Mouse (Mus musculus) Muller cell, postnatal 12 days (primary cell): ENCODE measurements around the gene Cant1.

Source experiments
- DNase-seq: peaks from one replicate; pipeline ENCODE4 v3.0.0-alpha.2; 2015; ENCODE audit errors: inconsistent ontology term

Cant1 gene

GRCm38 (mm10) chr11:118430291-118430885 lies 11.5 kb upstream of the Cant1 start:
- DNase-seq, result peak; percentile 98

GRCm38 (mm10) chr11:118428944-118429709 lies 10.2 kb upstream of the Cant1 start:
- no peak for DNase-seq

GRCm38 (mm10) chr11:118428460-118428868 lies 9.6 kb upstream of the Cant1 start:
- no peak for DNase-seq

GRCm38 (mm10) chr11:118427986-118428385 lies 9.1 kb upstream of the Cant1 start, which contains the start of gene C1qtnf1:
Gene C1qtnf1 (plus strand): TSS chr11:118428203.
- no peak for DNase-seq

GRCm38 (mm10) chr11:118427266-118427779 lies 8.4 kb upstream of the Cant1 start:
- no peak for DNase-seq

- no peak for DNase-seq
These were observed 7.9 kb upstream of the Cant1 start for GRCm38 (mm10) chr11:118426765-118427164.

GRCm38 (mm10) chr11:118424621-118425335 lies 5.9 kb upstream of the Cant1 start:
- no peak for DNase-seq

- peak; percentile 97 for DNase-seq
These were observed 4.5 kb upstream of the Cant1 start for GRCm38 (mm10) chr11:118423266-118423971.

GRCm38 (mm10) chr11:118420261-118420660 lies 1.4 kb upstream of the Cant1 start:
- DNase-seq, result no peak

GRCm38 (mm10) chr11:118418442-118418833 lies 448 bp downstream of the Cant1 start:
- DNase-seq, result no peak

GRCm38 (mm10) chr11:118417496-118417895 lies 1.4 kb downstream of the Cant1 start:
- DNase-seq, result no peak

GRCm38 (mm10) chr11:118416046-118416445 lies 2.8 kb downstream of the Cant1 start:
- peak; percentile 81 for DNase-seq

- no peak for DNase-seq
These were observed 3.3 kb downstream of the Cant1 start for GRCm38 (mm10) chr11:118415630-118416029.

- DNase-seq, result no peak
These were observed 4.6 kb downstream of the Cant1 start for GRCm38 (mm10) chr11:118414270-118414669.

GRCm38 (mm10) chr11:118413055-118413454 lies 5.8 kb downstream of the Cant1 start:
- no peak for DNase-seq

- no peak for DNase-seq
These were observed 6.3 kb downstream of the Cant1 start for GRCm38 (mm10) chr11:118412601-118413000.

GRCm38 (mm10) chr11:118411271-118411670 lies 7.6 kb downstream of the Cant1 start:
- DNase-seq, result no peak

- DNase-seq, result no peak
These were observed 8.4 kb downstream of the Cant1 start for GRCm38 (mm10) chr11:118410479-118410878.

- DNase-seq, result no peak
These were observed 8.8 kb downstream of the Cant1 start for GRCm38 (mm10) chr11:118410073-118410444.

- no peak for DNase-seq
These were observed 9.5 kb downstream of the Cant1 start for GRCm38 (mm10) chr11:118409106-118410072.
